Mouse (Mus musculus): ENCODE measurements around the gene Acvr1b. TPM values are rescaled to one million over a fixed set of nuclear protein-coding genes. Genes with fewer than 3 reads are reported as not detected.

The Acvr1b gene
- polyA plus RNA-seq, 1 experiment = 5.3 TPM

- TF ChIP-seq MYOG (IDR thresholded peaks at IDR 0.05; ENCODE audit: control insufficient read depth in 1 of 3, insufficient read depth in 1 of 3, insufficient read length in 2 of 3, low read depth in 2 of 3) (no peak), MYOD1 (IDR thresholded peaks at IDR 0.05; ENCODE audit: control insufficient read depth in 1 of 3, insufficient read length in 2 of 3, low read depth in 2 of 3) (no peak), REST (IDR thresholded peaks at IDR 0.05; ENCODE audit: insufficient read depth, insufficient read length) (no peak), TCF3 (IDR thresholded peaks at IDR 0.05; ENCODE audit: insufficient read length, low read depth) (no peak), USF1 (IDR thresholded peaks at IDR 0.05; ENCODE audit: low read depth) (no peak), MAX (IDR thresholded peaks at IDR 0.05; ENCODE audit: low read depth) (no peak), SRF (IDR thresholded peaks at IDR 0.05; ENCODE audit: control insufficient read depth, insufficient read length, low read depth) (no peak), E2F4 (IDR thresholded peaks at IDR 0.05; ENCODE audit: insufficient read depth) (no peak), TCF12 (IDR thresholded peaks at IDR 0.05; ENCODE audit: insufficient read depth, poor library complexity, severe bottlenecking) (no peak), POLR2A (IDR thresholded peaks at IDR 0.05; ENCODE audit: insufficient read length, low read depth) (no peak), POLR2AphosphoS2 (IDR thresholded peaks at IDR 0.05; ENCODE audit: insufficient read length, low read depth) (no peak), CEBPB (IDR thresholded peaks at IDR 0.05; ENCODE audit: insufficient read depth, poor library complexity, severe bottlenecking) (no peak)
- Histone ChIP-seq H3K4me2 (ENCODE audit: low read depth) (no peak overlapping the region), H3ac (ENCODE audit: control insufficient read depth, insufficient read length) (no peak overlapping the region), H3K4me3 (no peak overlapping the region), H3K27me3 (ENCODE audit: control insufficient read depth, insufficient read depth, insufficient read length) (no peaks in the 10 kb centered on the region), H3K79me2 (ENCODE audit: control insufficient read depth, insufficient read depth) (no peaks in the 10 kb centered on the region), H3K36me3 (ENCODE audit: control insufficient read depth, insufficient read depth) (no peaks in the 10 kb centered on the region)
Observed at GRCm38 (mm10) chr15:101210228-101210627, 36.4 kb downstream of the Acvr1b start.

DNA sequence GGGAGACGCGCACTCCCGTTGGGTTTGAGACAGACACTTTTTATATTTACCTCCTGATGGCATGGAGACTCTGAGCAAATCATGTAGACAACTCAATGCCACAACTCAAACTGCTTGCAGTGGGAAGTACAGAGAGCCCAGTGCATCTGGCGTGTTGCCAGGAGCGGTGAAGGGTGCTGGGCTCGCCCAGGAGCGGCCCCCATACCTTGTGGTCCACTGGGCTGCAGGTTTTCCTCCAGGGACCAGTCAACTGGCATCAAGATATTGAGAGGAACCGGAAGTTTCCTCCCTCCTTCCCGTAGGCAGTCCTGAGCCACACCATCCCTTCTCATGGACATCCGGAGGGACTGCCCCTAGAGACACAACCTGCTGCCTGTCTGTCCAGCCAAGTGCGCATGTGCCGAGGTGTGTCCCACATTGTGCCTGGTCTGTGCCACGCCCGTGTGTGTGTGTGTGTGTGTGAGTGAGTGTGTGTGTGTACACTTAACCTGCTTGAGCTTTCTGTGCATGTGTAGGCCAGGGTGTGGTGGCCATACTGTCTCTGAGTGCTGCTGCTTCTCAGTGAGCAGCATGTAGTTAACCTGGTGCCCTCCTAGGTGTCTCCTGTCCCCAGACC, 37.2 kb downstream of the Acvr1b start:
- H3K4me2 ChIP-seq (ENCODE audit: low read depth) = no peak overlapping the region
- H3K4me3 ChIP-seq = no peak overlapping the region
- H3K27me3 ChIP-seq (ENCODE audit: control insufficient read depth, insufficient read depth, insufficient read length) = no peaks in the 10 kb centered on the region
- no peaks in the 10 kb centered on the region for H3K36me3 ChIP-seq (ENCODE audit: control insufficient read depth, insufficient read depth)
- H3K79me2 ChIP-seq (ENCODE audit: control insufficient read depth, insufficient read depth) = no peaks in the 10 kb centered on the region
- H3ac ChIP-seq (ENCODE audit: control insufficient read depth, insufficient read length) = no peak overlapping the region
- TF ChIP-seq MYOG (IDR thresholded peaks at IDR 0.05; ENCODE audit: control insufficient read depth in 1 of 3, insufficient read depth in 1 of 3, insufficient read length in 2 of 3, low read depth in 2 of 3) (peak in 1 of 3 experiments; percentile 26), USF1 (IDR thresholded peaks at IDR 0.05; ENCODE audit: low read depth) (no peak), MAX (IDR thresholded peaks at IDR 0.05; ENCODE audit: low read depth) (no peak)

DNA sequence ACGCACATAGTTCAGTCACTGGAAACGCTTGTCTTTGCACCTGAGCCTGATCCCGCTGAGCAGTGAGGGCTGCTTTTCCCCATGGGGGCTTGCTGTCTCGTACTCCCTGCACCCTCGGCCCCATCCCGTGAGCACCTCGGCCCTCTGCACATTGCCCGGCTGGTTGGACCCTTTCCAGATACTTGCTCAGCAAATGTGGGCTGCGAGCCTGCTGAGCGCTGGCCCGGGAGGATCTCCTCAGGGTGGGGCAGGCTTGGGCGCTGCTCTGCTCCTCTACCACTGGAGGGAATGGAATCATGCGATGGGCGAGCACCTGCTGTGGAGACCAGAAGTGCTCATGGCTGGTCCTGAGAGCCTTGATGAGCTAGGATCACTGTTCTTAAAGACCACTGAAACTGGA, 38.6 kb downstream of the Acvr1b start:
- no peak overlapping the region for H3ac ChIP-seq (ENCODE audit: control insufficient read depth, insufficient read length)
- TF ChIP-seq MYOG (IDR thresholded peaks at IDR 0.05; ENCODE audit: control insufficient read depth in 1 of 3, insufficient read depth in 1 of 3, insufficient read length in 2 of 3, low read depth in 2 of 3) = peak in 2 of 3 experiments; percentile 30 to 69
- TF ChIP-seq MYOD1 (IDR thresholded peaks at IDR 0.05; ENCODE audit: control insufficient read depth in 1 of 3, insufficient read length in 2 of 3, low read depth in 2 of 3) = peak in 2 of 3 experiments; percentile 8 to 45
- no peak for TF ChIP-seq MAX (IDR thresholded peaks at IDR 0.05; ENCODE audit: low read depth)
- no peak for TF ChIP-seq SRF (IDR thresholded peaks at IDR 0.05; ENCODE audit: control insufficient read depth, insufficient read length, low read depth)
- no peaks in the 10 kb centered on the region for H3K36me3 ChIP-seq (ENCODE audit: control insufficient read depth, insufficient read depth)
- H3K4me3 ChIP-seq = no peak overlapping the region
- no peak overlapping the region for H3K4me2 ChIP-seq (ENCODE audit: low read depth)
- H3K79me2 ChIP-seq (ENCODE audit: control insufficient read depth, insufficient read depth) = no peaks in the 10 kb centered on the region
- no peaks in the 10 kb centered on the region for H3K27me3 ChIP-seq (ENCODE audit: control insufficient read depth, insufficient read depth, insufficient read length)

GRCm38 (mm10) chr15:101215136-101215535, 41.3 kb downstream of the Acvr1b start:
- no peaks in the 10 kb centered on the region for H3K79me2 ChIP-seq (ENCODE audit: control insufficient read depth, insufficient read depth)
- H3K4me2 ChIP-seq (ENCODE audit: low read depth) = no peak overlapping the region
- TF ChIP-seq E2F4 (IDR thresholded peaks at IDR 0.05; ENCODE audit: insufficient read depth) = no peak
- no peak for TF ChIP-seq TCF3 (IDR thresholded peaks at IDR 0.05; ENCODE audit: insufficient read length, low read depth)
- TF ChIP-seq REST (IDR thresholded peaks at IDR 0.05; ENCODE audit: insufficient read depth, insufficient read length) = no peak
- TF ChIP-seq TCF12 (IDR thresholded peaks at IDR 0.05; ENCODE audit: insufficient read depth, poor library complexity, severe bottlenecking) = no peak
- no peak for TF ChIP-seq POLR2A (IDR thresholded peaks at IDR 0.05; ENCODE audit: insufficient read length, low read depth)
- TF ChIP-seq POLR2AphosphoS2 (IDR thresholded peaks at IDR 0.05; ENCODE audit: insufficient read length, low read depth) = no peak
- H3K36me3 ChIP-seq (ENCODE audit: control insufficient read depth, insufficient read depth) = no peaks in the 10 kb centered on the region
- no peaks in the 10 kb centered on the region for H3K27me3 ChIP-seq (ENCODE audit: control insufficient read depth, insufficient read depth, insufficient read length)
- H3ac ChIP-seq (ENCODE audit: control insufficient read depth, insufficient read length) = no peak overlapping the region
- H3K4me3 ChIP-seq = no peak overlapping the region

GRCm38 (mm10) chr15:101216036-101216435, 42.2 kb downstream of the Acvr1b start:
- no peak for TF ChIP-seq TCF3 (IDR thresholded peaks at IDR 0.05; ENCODE audit: insufficient read length, low read depth)
- no peak for TF ChIP-seq POLR2A (IDR thresholded peaks at IDR 0.05; ENCODE audit: insufficient read length, low read depth)
- TF ChIP-seq USF1 (IDR thresholded peaks at IDR 0.05; ENCODE audit: low read depth) = no peak
- no peak for TF ChIP-seq REST (IDR thresholded peaks at IDR 0.05; ENCODE audit: insufficient read depth, insufficient read length)
- TF ChIP-seq MAX (IDR thresholded peaks at IDR 0.05; ENCODE audit: low read depth) = no peak
- no peak for TF ChIP-seq POLR2AphosphoS2 (IDR thresholded peaks at IDR 0.05; ENCODE audit: insufficient read length, low read depth)
- no peak for TF ChIP-seq SRF (IDR thresholded peaks at IDR 0.05; ENCODE audit: control insufficient read depth, insufficient read length, low read depth)
- no peak for TF ChIP-seq MYOD1 (IDR thresholded peaks at IDR 0.05; ENCODE audit: control insufficient read depth in 1 of 3, insufficient read length in 2 of 3, low read depth in 2 of 3)
- no peak for TF ChIP-seq MYOG (IDR thresholded peaks at IDR 0.05; ENCODE audit: control insufficient read depth in 1 of 3, insufficient read depth in 1 of 3, insufficient read length in 2 of 3, low read depth in 2 of 3)
- no peak for TF ChIP-seq CEBPB (IDR thresholded peaks at IDR 0.05; ENCODE audit: insufficient read depth, poor library complexity, severe bottlenecking)
- H3ac ChIP-seq (ENCODE audit: control insufficient read depth, insufficient read length) = no peak overlapping the region
- no peak overlapping the region for H3K4me3 ChIP-seq
- no peaks in the 10 kb centered on the region for H3K79me2 ChIP-seq (ENCODE audit: control insufficient read depth, insufficient read depth)
- no peaks in the 10 kb centered on the region for H3K27me3 ChIP-seq (ENCODE audit: control insufficient read depth, insufficient read depth, insufficient read length)
- no peak overlapping the region for H3K4me2 ChIP-seq (ENCODE audit: low read depth)
- no peaks in the 10 kb centered on the region for H3K36me3 ChIP-seq (ENCODE audit: control insufficient read depth, insufficient read depth)

All from myocyte (in vitro differentiated cells).